Mouse (Mus musculus): ENCODE data around the gene Arl4a. TPM values are rescaled to one million over a fixed set of nuclear protein-coding genes. Genes with fewer than 3 reads are reported as not detected.

Gene Arl4a
- 10 to 100 TPM; 43.8 to 51.9 TPM for total RNA-seq (2023)

GRCm38 (mm10) chr12:40037876-40038463 is at the start of gene Arl4a:
Arl4a (minus strand) TSS chr12:40038025.

Other genes with a start within 250 kb of the Arl4a start
- gene Scin, start 96.2 kb upstream of the Arl4a start, total RNA-seq (2023): under 1 TPM in 1 of 2 experiments, not detected in 1; 0.41 TPM
- 1 to 10 TPM; 1.4 to 2.4 TPM for gene Lsmem1, start 161.5 kb upstream of the Arl4a start, total RNA-seq (2023)
- gene Ifrd1, start 210.5 kb upstream of the Arl4a start, total RNA-seq (2023): 100 to 1,000 TPM; 265 to 337 TPM